37 mouse cellular contexts compared by ENCODE assay signal in genomic region chr4:52800013-52800412, GRCm38 (mm10). TPM values are rescaled to one million over a fixed set of nuclear protein-coding genes. Genes with fewer than 3 reads are reported as not detected.
"Had no signal": no experiment of that assay in that cellular context is flagged by ENCODE, and none has a peak within 500 bp of the region (broad histone marks: within the 10 kb centered on the region; RNA-seq: fewer than 3 reads in every experiment).

No protein-coding gene starts in this region.

- H3K36me3 ChIP-seq: limb, embryonic 10.5 days; limb, embryonic 12.5 days; limb, embryonic 13.5 days; limb, embryonic 15.5 days; liver, embryonic 12.5 days; liver, embryonic 13.5 days; liver, embryonic 15.5 days; lung, embryonic 15.5 days; midbrain, embryonic 10.5 days; midbrain, embryonic 12.5 days; midbrain, embryonic 13.5 days; midbrain, embryonic 15.5 days had no signal

- H3K27ac ChIP-seq: limb, embryonic 10.5 days; limb, embryonic 12.5 days; limb, embryonic 13.5 days; limb, embryonic 15.5 days; liver, embryonic 12.5 days; liver, embryonic 13.5 days; liver, embryonic 14.5 days; liver, embryonic 15.5 days; lung, embryonic 15.5 days; macrophage; midbrain, embryonic 10.5 days; midbrain, embryonic 12.5 days; midbrain, embryonic 13.5 days; midbrain, embryonic 15.5 days had no signal

- H3K4me1 ChIP-seq: limb, embryonic 10.5 days; limb, embryonic 12.5 days; limb, embryonic 13.5 days; limb, embryonic 15.5 days; liver, embryonic 12.5 days; liver, embryonic 13.5 days; liver, embryonic 15.5 days; lung, embryonic 15.5 days; megakaryocyte, embryonic 14.5 days; midbrain, embryonic 10.5 days; midbrain, embryonic 12.5 days; midbrain, embryonic 13.5 days; midbrain, embryonic 15.5 days had no signal

- H3K27me3 ChIP-seq: limb, embryonic 12.5 days; limb, embryonic 13.5 days; limb, embryonic 15.5 days; liver, embryonic 12.5 days; liver, embryonic 13.5 days; liver, embryonic 15.5 days; lung, embryonic 15.5 days; megakaryocyte, embryonic 14.5 days; midbrain, embryonic 12.5 days; midbrain, embryonic 13.5 days; midbrain, embryonic 15.5 days had no signal

- H3K4me3 ChIP-seq: limb, embryonic 10.5 days; limb, embryonic 12.5 days; limb, embryonic 13.5 days; limb, embryonic 15.5 days; liver, embryonic 12.5 days; liver, embryonic 13.5 days; liver, embryonic 15.5 days; lung, embryonic 15.5 days; megakaryocyte, embryonic 14.5 days; midbrain, embryonic 10.5 days; midbrain, embryonic 12.5 days; midbrain, embryonic 13.5 days; midbrain, embryonic 15.5 days; myocyte had no signal

- H3K4me2 ChIP-seq: limb, embryonic 12.5 days; limb, embryonic 13.5 days; limb, embryonic 15.5 days; liver, embryonic 11.5 days; liver, embryonic 12.5 days; liver, embryonic 13.5 days; liver, embryonic 15.5 days; lung, embryonic 14.5 days; lung, embryonic 15.5 days; midbrain, embryonic 11.5 days; midbrain, embryonic 12.5 days; midbrain, embryonic 13.5 days; midbrain, embryonic 15.5 days had no signal

- ATAC-seq: liver, embryonic 12.5 days; liver, postnatal 0 days; lung, postnatal 0 days; midbrain, embryonic 13.5 days; midbrain, embryonic 15.5 days; midbrain, embryonic 16.5 days had no signal

- DNase-seq: left cerebral cortex, postnatal 4 days; liver; liver, embryonic 13.5 days; liver, postnatal 0 days; lung, adult 18-20 months; lung, adult 2 months; lung, embryonic 14.5 days; lung, postnatal 10 days; lung, postnatal 14 days; lung, postnatal 36 days; lung, postnatal 4 days; midbrain, embryonic 14.5 days had no signal

- H3K9me3 ChIP-seq: limb, embryonic 10.5 days; limb, embryonic 12.5 days; limb, embryonic 13.5 days; limb, embryonic 15.5 days; liver, embryonic 12.5 days; liver, embryonic 13.5 days; liver, embryonic 15.5 days; lung, embryonic 15.5 days; megakaryocyte, embryonic 14.5 days; midbrain, embryonic 10.5 days; midbrain, embryonic 12.5 days; midbrain, embryonic 13.5 days; midbrain, embryonic 15.5 days had no signal

- H3K9ac ChIP-seq: limb, embryonic 12.5 days; limb, embryonic 13.5 days; limb, embryonic 15.5 days; liver, embryonic 12.5 days; liver, embryonic 13.5 days; liver, embryonic 14.5 days; liver, embryonic 15.5 days; liver, postnatal 0 days; lung, embryonic 14.5 days; lung, embryonic 15.5 days; midbrain, embryonic 12.5 days; midbrain, embryonic 13.5 days; midbrain, embryonic 15.5 days had no signal

RNA-seq across cellular contexts. Expression of gene Olfr275, which starts 14.4 kb away (rescaled TPM):
- polyA plus RNA-seq: limb, embryonic 10.5 days; limb, embryonic 11.5 days; limb, embryonic 12.5 days; limb, embryonic 13.5 days; limb, embryonic 14.5 days; limb, embryonic 15.5 days; liver, adult 2 months; liver, embryonic 11.5 days; liver, embryonic 12.5 days; liver, embryonic 13.5 days; liver, embryonic 14.5 days; liver, embryonic 15.5 days; liver, embryonic 16.5 days; liver, postnatal 0 days; lung, adult 2 months; lung, embryonic 14.5 days; lung, embryonic 15.5 days; lung, embryonic 16.5 days; lung, postnatal 0 days; macrophage; midbrain, embryonic 10.5 days; midbrain, embryonic 11.5 days; midbrain, embryonic 12.5 days; midbrain, embryonic 13.5 days; midbrain, embryonic 14.5 days; midbrain, embryonic 15.5 days; midbrain, embryonic 16.5 days; midbrain, postnatal 0 days; myocyte had no signal

RNA-seq across cellular contexts. Expression of gene Olfr273, which starts 59.0 kb away (rescaled TPM):
- polyA plus RNA-seq: limb, embryonic 10.5 days; limb, embryonic 11.5 days; limb, embryonic 12.5 days; limb, embryonic 13.5 days; limb, embryonic 14.5 days; limb, embryonic 15.5 days; liver, adult 2 months; liver, embryonic 11.5 days; liver, embryonic 12.5 days; liver, embryonic 13.5 days; liver, embryonic 14.5 days; liver, embryonic 15.5 days; liver, embryonic 16.5 days; liver, postnatal 0 days; lung, adult 2 months; lung, embryonic 14.5 days; lung, embryonic 15.5 days; lung, embryonic 16.5 days; lung, postnatal 0 days; macrophage; midbrain, embryonic 10.5 days; midbrain, embryonic 11.5 days; midbrain, embryonic 12.5 days; midbrain, embryonic 13.5 days; midbrain, embryonic 14.5 days; midbrain, embryonic 15.5 days; midbrain, embryonic 16.5 days; midbrain, postnatal 0 days; myocyte had no signal
